Mouse (Mus musculus) liver, adult 2 months (tissue): ENCODE measurements around the gene Mettl5. TPM values are rescaled to one million over a fixed set of nuclear protein-coding genes. Genes with fewer than 3 reads are reported as not detected.
"Not testable (repeated sequence)": the region's sequence is repeated elsewhere in the genome, so short reads cannot be mapped to it uniquely, and the experiment has no call there.

Experiments used
- DNase-seq: peaks from one replicate; pipeline ENCODE4 v3.0.0-alpha.2; 2011; ENCODE audit warnings: low read depth, low spot score; ENCODE audit errors: extremely low read depth
- H3K27ac ChIP-seq: fragments of 200-500 bp; replicated peaks from 2 replicates; pipeline ENCODE4 v1.5.1; 2012; ENCODE audit warnings: low read depth, mild to moderate bottlenecking, control low read depth, inconsistent platforms, low read length; ENCODE audit not compliant: insufficient read depth
- H3K27me3 ChIP-seq: fragments of 200-500 bp; 2 replicates; pipeline ENCODE4 v1.6.1; 2012; ENCODE audit warnings: mild to moderate bottlenecking, moderate library complexity, low read length, inconsistent platforms; ENCODE audit not compliant: control insufficient read depth, insufficient read depth
- H3K36me3 ChIP-seq: fragments of 200-500 bp; 2 replicates; pipeline ENCODE4 v1.6.1; 2012; ENCODE audit warnings: low read length, inconsistent platforms; ENCODE audit not compliant: control insufficient read depth, insufficient read depth
- H3K4me1 ChIP-seq: fragments of 200-500 bp; 2 replicates; pipeline ENCODE4 v1.6.1; 2011; ENCODE audit warnings: low read length; ENCODE audit not compliant: control insufficient read depth, insufficient read depth
- H3K4me3 ChIP-seq: fragments of 200-500 bp; 2 replicates; pipeline ENCODE4 v1.5.1; 2011; ENCODE audit warnings: low read depth, mild to moderate bottlenecking, control low read depth, low read length, moderate library complexity; ENCODE audit not compliant: insufficient read depth
- H3K79me2 ChIP-seq: fragments of 200-500 bp; 2 replicates; pipeline ENCODE4 v1.6.1; 2012; ENCODE audit warnings: inconsistent platforms, mild to moderate bottlenecking, low read length, moderate library complexity; ENCODE audit not compliant: control insufficient read depth, insufficient read depth
- H3K9ac ChIP-seq: fragments of 200-500 bp; 2 replicates; pipeline ENCODE4 v1.6.1; 2012; ENCODE audit warnings: low read depth, mild to moderate bottlenecking, control low read depth, inconsistent platforms, low read length
- CTCF ChIP-seq: fragments of 200-500 bp; IDR thresholded peaks from 2 replicates; pipeline ENCODE4 v1.5.1; 2011; ENCODE audit warnings: low read depth, low read length, control low read depth
- POLR2A ChIP-seq: fragments of 200-500 bp; IDR thresholded peaks from 2 replicates; pipeline ENCODE4 v1.6.1; 2011; ENCODE audit warnings: low read length, control low read depth; ENCODE audit not compliant: insufficient read depth; ENCODE audit errors: extremely low read depth
- WGBS: fragments of 180-500 bp; shearing (Covaris S2); methylation state at CpG from one replicate; pipeline ENCODE4 v1.1.7; 2018; 5-methylcytosine and 5-hydroxymethylcytosine counted together
- polyA plus RNA-seq: library from polyadenylated mRNA; depleted of rRNA; stranded (reverse); fragments of >200 nt; gene quantifications from 2 replicates; pipeline ENCODE4 v1.2.3, GENCODE M21; 2012; rRNA removed
- total RNA-seq: library from RNA; depleted of rRNA; stranded (reverse); fragments of >200 nt; gene quantifications from 2 replicates; pipeline ENCODE4 v1.2.3, GENCODE M21; 2014; rRNA removed

Gene Mettl5
- total RNA-seq: 10.7 and 14.7 TPM in 2 replicates
- 7.9 and 9.7 TPM in 2 replicates for polyA plus RNA-seq

GRCm38 (mm10) chr2:69885451-69886305 lies at the start of gene Mettl5:
Gene Mettl5, minus strand, starts transcription at chr2:69885615.
- Histone ChIP-seq H3K27ac (peak within 1 kb of the TSS; percentile 53), H3K4me3 (peak within 1 kb of the TSS; percentile 80), H3K36me3 (no peaks in the 10 kb centered on the region), H3K79me2 (0 out of 2 replicates have a peak, but pooled peaks cover 2% of the 10 kb centered on the region), H3K9ac (peak within 1 kb of the TSS; percentile 75), H3K4me1 (peaks cover 7% of the 10 kb centered on the region), H3K27me3 (no peaks in the 10 kb centered on the region)
- WGBS: 1% methylated on average over 45 of the region's 45 CpGs
- peak; percentile 65 for TF ChIP-seq CTCF
- peak; percentile 83 for TF ChIP-seq POLR2A
- peak; percentile 72 for DNase-seq

GRCm38 (mm10) chr2:69924943-69925342 lies 39.5 kb upstream of the Mettl5 start:
- no peak overlapping the region for H3K4me3 ChIP-seq
- no peak overlapping the region for H3K27ac ChIP-seq
- H3K4me1 ChIP-seq: no peaks in the 10 kb centered on the region
- H3K27me3 ChIP-seq: no peaks in the 10 kb centered on the region
- H3K79me2 ChIP-seq: peaks cover 3% of the 10 kb centered on the region; the same call in 1 of the 2 replicates
- 85% methylated on average over 3 of the region's 3 CpGs for WGBS
- TF ChIP-seq CTCF (no peak), POLR2A (no peak)
- DNase-seq: no peak
- H3K9ac ChIP-seq: no peak overlapping the region
- H3K36me3 ChIP-seq: peaks cover 38% of the 10 kb centered on the region

- WGBS: 79% methylated on average over 3 of the region's 3 CpGs
- H3K36me3 ChIP-seq: peaks cover 32% of the 10 kb centered on the region
These were observed 31.9 kb upstream of the Mettl5 start for GRCm38 (mm10) chr2:69917301-69917700.

DNA sequence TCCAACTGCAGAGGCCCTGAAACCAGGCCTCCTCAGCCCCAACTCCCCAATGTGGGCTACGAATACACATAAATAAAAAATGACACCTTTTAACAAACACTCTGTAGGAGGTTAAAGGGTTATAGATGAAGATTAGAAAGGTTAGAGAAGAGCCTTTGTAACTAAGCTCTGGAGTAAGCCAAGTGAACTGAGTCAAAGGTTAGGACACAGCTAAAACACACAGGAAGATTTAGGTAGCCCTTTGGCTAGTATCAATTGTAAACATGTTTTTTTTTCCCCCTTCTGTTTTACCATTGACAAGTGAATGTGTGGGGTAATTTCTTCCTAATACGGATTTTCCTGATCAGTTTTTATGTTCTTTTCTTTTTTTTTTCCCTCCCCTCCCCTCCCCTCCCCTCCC lies 27.4 kb upstream of the Mettl5 start:
- no peak overlapping the region for H3K4me3 ChIP-seq
- no peaks in the 10 kb centered on the region for H3K27me3 ChIP-seq
- no peak for TF ChIP-seq POLR2A
- TF ChIP-seq CTCF: no peak
- WGBS: 19% methylated on average over 2 of the region's 2 CpGs
- no peaks in the 10 kb centered on the region for H3K4me1 ChIP-seq
- peaks cover 14% of the 10 kb centered on the region for H3K36me3 ChIP-seq
- no peak overlapping the region for H3K9ac ChIP-seq
- H3K79me2 ChIP-seq: peaks cover 11% of the 10 kb centered on the region; the same call in 1 of the 2 replicates
- DNase-seq: peak; percentile 90
- H3K27ac ChIP-seq: peak overlapping the region; percentile 17; the same call in 1 of the 2 replicates

More at GRCm38 (mm10) chr2:69917301-69917700, 31.9 kb upstream of the Mettl5 start:
- H3K79me2 ChIP-seq: peaks cover 4% of the 10 kb centered on the region; the same call in 1 of the 2 replicates
- TF ChIP-seq CTCF (no peak), POLR2A (no peak)
- H3K9ac ChIP-seq: no peak overlapping the region
- no peak overlapping the region for H3K27ac ChIP-seq
- H3K4me3 ChIP-seq: no peak overlapping the region
- no peaks in the 10 kb centered on the region for H3K4me1 ChIP-seq
- H3K27me3 ChIP-seq: no peaks in the 10 kb centered on the region
- no peak for DNase-seq

DNA sequence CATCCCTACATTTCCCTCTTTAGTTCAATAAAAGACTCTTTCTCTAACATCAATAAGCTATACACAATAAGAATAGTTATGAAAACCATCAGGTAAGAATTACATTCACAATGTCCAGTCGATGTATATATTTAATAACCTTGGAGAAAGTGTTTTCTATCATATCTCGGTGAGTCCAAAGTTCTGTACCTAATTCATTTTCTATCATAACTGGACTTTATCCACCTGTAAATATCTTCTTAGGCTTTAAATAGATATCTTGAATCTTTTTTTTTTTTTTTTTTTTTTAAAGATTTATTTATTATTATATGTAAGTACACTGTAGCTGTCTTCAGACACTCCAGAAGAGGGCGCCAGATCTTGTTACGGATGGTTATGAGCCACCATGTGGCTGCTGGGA lies 22.0 kb upstream of the Mettl5 start:
- 85% methylated on average over 4 of the region's 4 CpGs for WGBS
- not testable (repeated sequence) for DNase-seq, H3K36me3 ChIP-seq, H3K27ac ChIP-seq, H3K4me1 ChIP-seq, H3K27me3 ChIP-seq, H3K9ac ChIP-seq, H3K4me3 ChIP-seq
- H3K79me2 ChIP-seq: peaks cover 21% of the 10 kb centered on the region; the same call in 1 of the 2 replicates

GRCm38 (mm10) chr2:69903541-69903940 lies 18.1 kb upstream of the Mettl5 start:
- H3K36me3 ChIP-seq: peaks cover 4% of the 10 kb centered on the region; the same call in 1 of the 2 replicates
- H3K79me2 ChIP-seq: peaks cover 22% of the 10 kb centered on the region; the same call in 1 of the 2 replicates
- no peaks in the 10 kb centered on the region for H3K27me3 ChIP-seq
- H3K4me1 ChIP-seq: peaks cover under 1% of the 10 kb centered on the region; the same call in 1 of the 2 replicates
- no peak overlapping the region for H3K9ac ChIP-seq
- peak; percentile 56 for DNase-seq
- 60% methylated on average over 3 of the region's 3 CpGs for WGBS
- TF ChIP-seq POLR2A (no peak), CTCF (no peak)
- H3K27ac ChIP-seq: no peak overlapping the region
- no peak overlapping the region for H3K4me3 ChIP-seq
